Mouse (Mus musculus): ENCODE results near the gene Stxbp2. TPM values are rescaled to one million over a fixed set of nuclear protein-coding genes. Genes with fewer than 3 reads are reported as not detected.

Stxbp2 gene
- total RNA-seq, 2 experiments from 2014 or later: 1.6 to 3.8 TPM

GRCm38 (mm10) chr8:3676131-3676992, 45.6 kb downstream of the Stxbp2 start, which contains the start of gene Trappc5:
Trappc5 (plus strand) TSS chr8:3676299.
- intact Hi-C loops (cut with DNase I; ENCODE audit: low total_unique reads): loop anchor here (10.0 kb wide), 2 partner anchors 52 to 322 kb away; partner anchors contain the start of genes A430078G23Rik, Pcp2, Pet100 and Xab2
- peak; percentile 93 for DNase-seq

- intact Hi-C loops (cut with DNase I; ENCODE audit: low total_unique reads): loop anchor here (10.0 kb wide), 2 partner anchors 52 to 322 kb away; partner anchors contain the start of genes A430078G23Rik, Pcp2, Pet100 and Xab2
Measured at GRCm38 (mm10) chr8:3676993-3677579, 46.3 kb downstream of the Stxbp2 start.

GRCm38 (mm10) chr8:3678831-3679230, 48.1 kb downstream of the Stxbp2 start:
- intact Hi-C loops (cut with DNase I; ENCODE audit: low total_unique reads): loop anchor here (10.0 kb wide), 2 partner anchors 54 to 324 kb away; partner anchors contain the start of genes A430078G23Rik, Pcp2, Pet100 and Xab2
- DNase-seq: no peak

More at GRCm38 (mm10) chr8:3676993-3677579, 46.3 kb downstream of the Stxbp2 start:
- DNase-seq: no peak

- intact Hi-C loops (cut with DNase I; ENCODE audit: low total_unique reads): loop anchor here (10.0 kb wide), 2 partner anchors 54 to 324 kb away; partner anchors contain the start of genes A430078G23Rik, Pcp2, Pet100 and Xab2
- DNase-seq: no peak
Measured at GRCm38 (mm10) chr8:3679236-3679635, 48.5 kb downstream of the Stxbp2 start.

GRCm38 (mm10) chr8:3679656-3680055, 48.9 kb downstream of the Stxbp2 start:
- DNase-seq: no peak
- intact Hi-C loops (cut with DNase I; ENCODE audit: low total_unique reads): loop anchor here (10.0 kb wide), 2 partner anchors 55 to 325 kb away; partner anchors contain the start of genes A430078G23Rik, Pcp2, Pet100 and Xab2

- no peak for DNase-seq
- intact Hi-C loops (cut with DNase I; ENCODE audit: low total_unique reads): no loop called here
Measured at GRCm38 (mm10) chr8:3682435-3682834, 51.7 kb downstream of the Stxbp2 start.

GRCm38 (mm10) chr8:3683408-3684176, 52.8 kb downstream of the Stxbp2 start:
- DNase-seq: peak; percentile 61
- intact Hi-C loops (cut with DNase I; ENCODE audit: low total_unique reads): no loop called here

- intact Hi-C loops (cut with DNase I; ENCODE audit: low total_unique reads): no loop called here
- DNase-seq: no peak
Measured at GRCm38 (mm10) chr8:3684530-3684929, 53.8 kb downstream of the Stxbp2 start.

GRCm38 (mm10) chr8:3685422-3685821, 54.7 kb downstream of the Stxbp2 start:
- intact Hi-C loops (cut with DNase I; ENCODE audit: low total_unique reads): no loop called here
- DNase-seq: no peak

- DNase-seq: no peak
- intact Hi-C loops (cut with DNase I; ENCODE audit: low total_unique reads): no loop called here
Measured at GRCm38 (mm10) chr8:3687537-3687936, 56.8 kb downstream of the Stxbp2 start.

GRCm38 (mm10) chr8:3690774-3691173, 60.0 kb downstream of the Stxbp2 start:
- no peak for DNase-seq
- intact Hi-C loops (cut with DNase I; ENCODE audit: low total_unique reads): no loop called here

Other genes starting within 250 kb of the Stxbp2 start
- gene Arhgef18, start 237.9 kb upstream of the Stxbp2 start, total RNA-seq (2021): 1 to 10 TPM; 9.4 to 9.6 TPM
- gene Pex11g, start 163.3 kb upstream of the Stxbp2 start, total RNA-seq (2021): 1 to 10 TPM; 2.4 to 2.7 TPM
- gene Tex45, start 160.1 kb upstream of the Stxbp2 start, total RNA-seq (2021): not detected
- gene Zfp358, start 137.8 kb upstream of the Stxbp2 start, total RNA-seq (2021): 10 to 100 TPM; 16.5 to 17.6 TPM
- 10 to 100 TPM; 16.5 to 17.4 TPM for gene Mcoln1, start 130.5 kb upstream of the Stxbp2 start, total RNA-seq (2021)
- gene Pnpla6, start 115.6 kb upstream of the Stxbp2 start, total RNA-seq (2021): 10 to 100 TPM in 1 of 2 experiments, 1 to 10 TPM in 1; 7.9 to 11.1 TPM
- gene C330021F23Rik, start 63.0 kb upstream of the Stxbp2 start, total RNA-seq (2021): not detected
- gene Camsap3, start 43.7 kb upstream of the Stxbp2 start, total RNA-seq (2021): under 1 TPM; 0.55 to 0.78 TPM
- gene Xab2, start 9.6 kb upstream of the Stxbp2 start, total RNA-seq (2021): 10 to 100 TPM; 11.0 to 12.5 TPM
- gene Pet100, start 9.4 kb upstream of the Stxbp2 start, total RNA-seq (2021): 10 to 100 TPM; 78.8 to 79.7 TPM
- under 1 TPM in 1 of 2 experiments, not detected in 1; 0.51 TPM for gene Pcp2, start 5.4 kb upstream of the Stxbp2 start, total RNA-seq (2021)
- gene Retn, start 24.8 kb downstream of the Stxbp2 start, total RNA-seq (2021): 1 to 10 TPM in 1 of 2 experiments, not detected in 1; 1.2 TPM
- gene Mcemp1, start 34.8 kb downstream of the Stxbp2 start, total RNA-seq (2021): not detected
- 1 to 10 TPM; 1.2 to 3.0 TPM for gene Fcor, start 41.4 kb downstream of the Stxbp2 start, total RNA-seq (2021)
- 10 to 100 TPM; 20.1 to 20.9 TPM for gene Trappc5, start 45.3 kb downstream of the Stxbp2 start, total RNA-seq (2021)
- gene Fcer2a, start 63.2 kb downstream of the Stxbp2 start, total RNA-seq (2021): under 1 TPM; 0.91 to 0.94 TPM
- under 1 TPM in 1 of 2 experiments, not detected in 1; 0.14 TPM for gene Clec4g, start 89.7 kb downstream of the Stxbp2 start, total RNA-seq (2021)
- not detected for gene Cd209a, start 118.0 kb downstream of the Stxbp2 start, total RNA-seq (2021)
- gene Cd209e, start 223.4 kb downstream of the Stxbp2 start, total RNA-seq (2021): not detected
- gene Cd209d, start 247.6 kb downstream of the Stxbp2 start, total RNA-seq (2021): under 1 TPM in 1 of 2 experiments, not detected in 1; 0.24 TPM

Data from gastrocnemius, postnatal 14 days (tissue).